Mouse (Mus musculus) CD8-positive naive resting alpha-beta T cell, adult 2 months (primary cell): ENCODE measurements around the gene Cped1.
A peak's percentile ranks its signal among the peaks of the same experiment; 100 is the strongest.
"Not testable (repeated sequence)": the region's sequence is repeated elsewhere in the genome, so short reads cannot be mapped to it uniquely, and the experiment has no call there.

Source experiments
- DNase-seq, 2 experiments: peaks; one replicate each; pipeline ENCODE4 v3.0.0; 2022; ENCODE audit warnings: low read depth in 2 of 2, low spot score in 2 of 2

The Cped1 gene

GRCm38 (mm10) chr6:22074232-22075083 is 88.7 kb downstream of the Cped1 start:
- DNase-seq, result no peak

DNA sequence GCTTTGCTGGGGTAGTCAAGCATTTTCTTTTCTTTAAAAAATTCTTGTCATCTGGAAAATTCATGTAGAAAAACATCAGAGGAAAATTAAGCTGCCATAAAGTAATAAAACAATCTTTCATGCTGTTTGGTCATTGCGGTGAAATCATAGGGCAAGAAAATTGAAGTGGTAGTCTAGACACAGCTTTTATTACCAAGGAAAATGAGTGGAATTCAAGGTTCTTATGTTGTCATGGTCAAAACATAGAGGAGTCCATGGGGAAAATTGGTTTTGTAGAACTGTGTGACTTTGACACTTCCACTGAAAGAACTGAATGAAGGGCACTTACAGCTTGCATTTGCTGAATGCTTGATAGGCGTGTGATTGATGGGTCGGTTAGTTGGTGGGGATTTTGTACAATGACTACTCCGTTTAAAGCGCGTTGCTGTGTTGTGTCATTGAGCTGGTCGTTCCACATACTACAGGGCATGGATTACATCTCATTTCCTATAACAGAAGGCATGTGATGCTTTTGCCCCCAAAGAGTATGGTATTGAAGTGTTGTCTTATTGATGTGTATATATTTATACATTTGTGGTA is 93.1 kb downstream of the Cped1 start:
- DNase-seq, result no peak

DNA sequence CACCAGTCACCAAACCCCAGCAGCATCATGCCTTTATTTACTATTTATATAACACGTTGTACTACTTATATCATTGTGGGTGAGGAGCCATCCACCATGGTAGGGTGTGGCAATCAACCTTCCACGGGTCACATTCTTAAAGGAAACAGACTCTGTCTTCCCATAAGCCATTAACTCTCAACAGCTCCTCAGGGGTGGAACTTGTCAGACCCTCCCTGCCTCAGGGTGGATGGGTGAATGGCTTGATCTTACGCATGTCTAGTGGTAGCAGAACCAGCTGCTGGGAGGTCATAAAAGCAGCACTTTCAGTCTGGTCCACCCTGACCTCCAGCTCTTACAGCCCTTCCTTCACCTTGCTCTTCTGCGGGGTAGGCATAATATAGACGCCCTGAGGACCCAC is 100.3 kb downstream of the Cped1 start:
- DNase-seq, result no peak

- DNase-seq, result peak in 1 of 2 experiments; percentile 1
Measured at GRCm38 (mm10) chr6:22088346-22089064, 102.8 kb downstream of the Cped1 start.

DNA sequence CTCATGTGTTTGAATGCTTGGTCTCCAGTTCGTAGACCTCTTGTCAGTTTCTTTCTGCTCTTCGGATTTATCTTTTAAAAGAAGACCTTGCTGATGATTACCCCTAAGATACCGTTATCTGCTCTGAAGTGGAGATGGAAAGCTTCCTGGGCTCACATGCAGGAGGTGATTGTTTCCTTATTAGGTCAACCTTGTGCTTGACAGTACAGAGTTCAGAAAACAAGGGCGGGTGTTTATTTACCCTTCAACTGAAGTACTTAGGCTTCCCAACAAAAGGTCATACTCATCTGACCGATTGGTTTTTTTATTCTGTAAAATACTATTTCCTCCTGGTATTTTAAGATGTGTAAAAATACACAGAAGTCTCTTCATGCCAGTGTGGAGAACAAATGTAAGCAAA is 106.1 kb downstream of the Cped1 start:
- no peak for DNase-seq

- no peak for DNase-seq
Measured at GRCm38 (mm10) chr6:22093792-22094191, 108.1 kb downstream of the Cped1 start.

DNA sequence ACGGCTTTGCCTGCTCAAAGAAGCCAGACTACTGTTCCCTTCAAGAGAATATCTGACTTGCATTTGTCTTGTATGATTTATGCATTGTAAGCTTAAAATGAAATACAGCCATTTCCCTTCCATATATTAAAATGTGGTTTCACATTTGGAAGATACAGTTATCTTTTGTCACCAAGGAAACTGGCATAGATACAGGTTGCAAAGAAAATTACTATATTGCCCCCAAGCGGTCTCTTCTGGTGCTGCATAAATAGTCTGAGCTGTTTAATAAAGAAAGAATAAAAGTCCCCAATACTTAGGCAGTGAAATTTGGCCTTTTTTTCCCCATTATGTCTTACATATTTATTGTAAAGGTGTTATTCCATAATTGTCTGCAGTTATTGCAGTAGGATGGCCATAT is 112.0 kb downstream of the Cped1 start:
- DNase-seq, result no peak

DNA sequence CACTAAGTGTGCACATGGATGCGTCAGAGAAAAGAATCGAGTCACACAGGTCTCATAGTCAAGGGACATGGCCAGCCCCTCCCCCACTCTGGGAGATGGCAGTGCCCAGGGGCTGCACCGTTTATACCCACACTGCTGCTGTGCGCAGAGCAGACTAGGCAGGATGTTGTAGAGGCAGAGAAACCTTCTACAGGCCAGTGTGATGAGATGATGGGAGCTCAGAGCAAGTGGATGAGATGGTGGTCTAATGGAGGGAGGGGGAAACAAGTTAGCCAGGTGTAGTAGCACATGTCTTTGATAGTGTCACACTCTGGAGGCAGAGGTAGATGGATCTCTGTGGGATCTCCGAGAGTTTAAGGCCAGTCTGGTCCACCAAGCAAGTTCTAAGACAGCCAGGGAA is 114.1 kb downstream of the Cped1 start:
- no peak for DNase-seq

GRCm38 (mm10) chr6:22101939-22102338 is 116.2 kb downstream of the Cped1 start:
- DNase-seq, result no peak

DNA sequence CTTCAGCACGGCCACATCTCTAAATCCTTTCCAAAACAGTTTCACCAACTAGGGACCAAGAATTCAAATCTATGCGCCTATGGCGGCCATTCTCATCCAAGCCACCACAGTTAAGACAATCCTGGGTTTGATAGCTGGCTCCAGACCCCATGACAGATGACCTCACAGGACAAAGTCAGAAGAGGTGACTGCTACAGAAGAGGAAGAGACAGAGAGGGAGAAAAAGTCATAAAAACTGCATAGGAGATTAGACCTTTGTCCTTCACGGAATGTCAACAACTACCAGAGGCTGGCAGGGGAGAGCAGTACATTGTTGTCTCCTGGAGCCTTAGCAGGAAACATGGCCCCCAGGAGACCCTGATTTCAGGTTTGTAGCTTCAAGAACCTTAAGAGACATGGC is 117.0 kb downstream of the Cped1 start:
- no peak for DNase-seq

GRCm38 (mm10) chr6:22103713-22104112 is 118.0 kb downstream of the Cped1 start:
- no peak for DNase-seq

DNA sequence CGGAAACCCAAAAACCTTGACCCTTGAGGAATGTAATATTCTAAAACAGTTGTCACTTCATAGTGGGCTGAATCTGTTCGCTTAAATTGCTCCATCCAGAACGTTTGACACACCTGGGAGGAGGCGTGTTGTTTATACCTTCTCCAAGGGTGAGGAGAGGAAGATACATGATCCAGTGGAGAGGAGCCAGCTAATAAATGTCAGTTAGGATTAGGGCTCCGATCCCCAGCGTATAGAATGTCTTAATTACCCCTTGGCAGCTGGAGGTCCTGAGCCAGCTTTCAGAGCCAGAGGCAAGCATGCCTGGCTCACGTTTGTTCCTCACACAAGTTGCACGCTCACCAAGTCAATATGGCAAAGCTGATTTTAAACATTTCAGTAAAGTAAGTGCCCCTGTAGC is 118.5 kb downstream of the Cped1 start:
- DNase-seq, result no peak

DNA sequence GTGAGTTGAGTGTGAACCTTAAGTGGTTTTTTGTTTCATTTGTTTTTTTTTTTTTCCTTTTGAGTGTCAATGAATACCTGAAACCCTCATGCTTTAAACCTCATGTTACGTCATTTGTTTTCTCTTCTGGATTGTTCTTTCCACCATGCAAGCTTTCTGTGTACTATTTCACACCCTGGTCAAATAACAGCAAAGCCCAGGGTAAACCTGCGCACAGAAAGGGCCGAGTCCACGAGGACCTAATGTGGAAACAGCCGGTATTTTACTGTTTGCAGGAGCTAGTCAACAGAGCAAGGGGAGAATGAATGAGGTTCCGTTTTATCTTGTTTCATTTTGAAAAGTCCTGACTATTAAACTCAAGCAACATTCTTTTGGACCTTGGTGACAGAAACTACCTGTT is 128.4 kb downstream of the Cped1 start:
- no peak for DNase-seq

GRCm38 (mm10) chr6:22116679-22117078 is 131.0 kb downstream of the Cped1 start:
- DNase-seq, result no peak

DNA sequence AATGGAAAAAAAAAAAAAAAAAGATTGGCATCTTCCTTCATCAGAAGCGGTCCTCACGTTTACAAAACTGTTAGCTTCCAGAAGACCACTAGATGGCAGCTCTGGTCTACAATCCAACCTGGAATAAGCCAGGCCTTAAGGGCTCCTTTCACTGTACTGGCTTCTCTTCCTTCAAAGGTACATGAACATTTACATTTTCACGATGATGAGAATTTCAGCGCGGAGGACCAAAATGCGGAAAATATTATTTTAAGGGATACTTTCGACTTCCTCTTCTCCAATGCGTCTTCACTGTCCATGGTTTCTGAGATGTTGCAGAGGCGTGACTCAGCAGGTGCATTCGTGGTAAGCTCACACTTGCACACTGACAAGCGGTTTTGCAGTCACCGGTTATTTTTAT is 136.4 kb downstream of the Cped1 start:
- DNase-seq, result peak in 1 of 2 experiments; percentile 2

DNA sequence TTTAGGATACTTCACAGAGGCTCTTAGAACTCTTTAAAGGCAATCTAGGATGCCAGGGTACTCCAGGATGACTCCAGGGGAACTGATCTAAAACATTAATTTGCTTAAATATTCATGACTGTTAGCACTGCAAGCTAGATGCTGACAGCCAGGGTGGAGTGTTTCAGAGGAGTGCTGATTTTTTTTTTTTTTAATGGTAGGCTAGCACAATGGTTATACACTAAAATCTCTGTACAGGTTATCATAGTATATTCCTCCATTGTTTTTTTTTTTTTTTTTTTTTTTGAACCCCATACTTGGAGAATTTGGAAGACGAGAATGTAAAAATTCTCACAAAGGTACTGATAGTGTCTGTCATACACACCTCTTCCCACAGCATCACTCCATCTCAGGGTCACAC is 137.0 kb downstream of the Cped1 start:
- DNase-seq, result no peak

GRCm38 (mm10) chr6:22123332-22123731 is 137.6 kb downstream of the Cped1 start:
- DNase-seq, result no peak

- not testable (repeated sequence) for DNase-seq
Measured at GRCm38 (mm10) chr6:22124575-22125330, 139.0 kb downstream of the Cped1 start.

GRCm38 (mm10) chr6:22135038-22135631 is 149.4 kb downstream of the Cped1 start:
- no peak for DNase-seq

DNA sequence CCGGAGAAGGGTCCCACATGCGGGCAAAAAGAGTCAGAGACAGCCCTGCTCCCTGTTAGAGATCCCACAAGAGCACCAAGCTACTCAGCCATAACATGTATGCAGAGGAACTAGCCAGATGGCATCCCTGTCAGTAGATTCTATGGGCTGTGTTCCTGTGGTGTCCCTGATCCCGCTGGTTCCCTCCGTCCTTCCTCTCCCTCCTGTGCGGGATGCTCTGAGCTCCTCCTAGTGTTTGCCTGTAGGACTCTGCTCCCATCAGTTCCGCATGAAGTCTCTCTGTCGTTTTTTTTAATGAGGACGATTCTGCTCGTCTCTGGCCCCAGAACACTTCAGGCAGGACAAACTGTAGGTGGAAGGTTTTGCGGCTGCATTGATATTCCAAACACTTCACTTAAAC is 151.1 kb downstream of the Cped1 start:
- no peak for DNase-seq

GRCm38 (mm10) chr6:22140786-22141185 is 155.1 kb downstream of the Cped1 start:
- no peak for DNase-seq
